Mouse (Mus musculus): ENCODE measurements around the gene Eprs. TPM values are rescaled to one million over a fixed set of nuclear protein-coding genes. Genes with fewer than 3 reads are reported as not detected.

The Eprs gene
- polyA plus RNA-seq, 2 experiments: 22.9 to 83.7 TPM

- DNase-seq (ENCODE audit: low read depth in 3 of 3, low spot score in 3 of 3) (peak; percentile 88 to 89 (median 88)), ATAC-seq (ENCODE audit: insufficient read depth) (peak; percentile 85)
- TF ChIP-seq EP300 (IDR thresholded peaks at IDR 0.05; ENCODE audit: low read depth) (peak; percentile 97), CTCF (IDR thresholded peaks at IDR 0.05; ENCODE audit: low read depth) (no peak)
- WGBS (ENCODE audit: insufficient replicate concordance): 6% methylated on average over 8 of the region's 8 CpGs
- Histone ChIP-seq H3K9ac (replicated peaks) (peak overlapping the region; percentile 66), H3K4me1 (replicated peaks; ENCODE audit: control insufficient read depth in 2 of 2, insufficient read depth in 2 of 2, low read length in 1 of 2) (peaks cover 82% of the 10 kb centered on the region in 2 experiments), H3K4me2 (ENCODE audit: low read depth) (peak overlapping the region; percentile 69), H3K27me3 (ENCODE audit: control insufficient read depth, insufficient read depth, low read length) (no peaks in the 10 kb centered on the region), H3K36me3 (replicated peaks; ENCODE audit: control insufficient read depth, insufficient read depth, low read depth) (peaks cover 15% of the 10 kb centered on the region), H3K4me3 (ENCODE audit: insufficient read depth in 1 of 2, low read depth in 2 of 2, low read length in 2 of 2) (peak overlapping the region; percentile 40 to 45), H3K27ac (peak overlapping the region; percentile 99), H3K9me3 (ENCODE audit: control insufficient read depth, low read length) (no peaks in the 10 kb centered on the region)
These were observed 109.3 kb downstream of the Eprs start for GRCm38 (mm10) chr1:185472025-185472720.

GRCm38 (mm10) chr1:185472730-185473129 lies 109.9 kb downstream of the Eprs start:
- Histone ChIP-seq H3K9ac (replicated peaks) (peak overlapping the region; percentile 51), H3K4me1 (replicated peaks; ENCODE audit: control insufficient read depth in 2 of 2, insufficient read depth in 2 of 2, low read length in 1 of 2) (peaks cover 78% of the 10 kb centered on the region in 2 experiments), H3K4me3 (ENCODE audit: insufficient read depth in 1 of 2, low read depth in 2 of 2, low read length in 2 of 2) (no peak overlapping the region; a peak in 1 of 4 replicates), H3K9me3 (ENCODE audit: control insufficient read depth, low read length) (no peaks in the 10 kb centered on the region), H3K27me3 (ENCODE audit: control insufficient read depth, insufficient read depth, low read length) (no peaks in the 10 kb centered on the region), H3K27ac (peak overlapping the region; percentile 99), H3K36me3 (replicated peaks; ENCODE audit: control insufficient read depth, insufficient read depth, low read depth) (peaks cover 10% of the 10 kb centered on the region), H3K4me2 (ENCODE audit: low read depth) (peak overlapping the region; percentile 69)
- TF ChIP-seq EP300 (IDR thresholded peaks at IDR 0.05; ENCODE audit: low read depth) (peak; percentile 14; the same call in 1 of the 2 replicates), CTCF (IDR thresholded peaks at IDR 0.05; ENCODE audit: low read depth) (no peak)
- 55% methylated on average over 4 of the region's 4 CpGs for WGBS (ENCODE audit: insufficient replicate concordance)
- no peak for DNase-seq (ENCODE audit: low read depth in 3 of 3, low spot score in 3 of 3)
- peak; percentile 48 for ATAC-seq (ENCODE audit: insufficient read depth)

GRCm38 (mm10) chr1:185473437-185473836 lies 110.6 kb downstream of the Eprs start:
- no peak for TF ChIP-seq CTCF (IDR thresholded peaks at IDR 0.05; ENCODE audit: low read depth)
- peak; percentile 72 for TF ChIP-seq EP300 (IDR thresholded peaks at IDR 0.05; ENCODE audit: low read depth)
- Histone ChIP-seq H3K9me3 (ENCODE audit: control insufficient read depth, low read length) (no peaks in the 10 kb centered on the region), H3K4me2 (ENCODE audit: low read depth) (peak overlapping the region; percentile 69), H3K36me3 (replicated peaks; ENCODE audit: control insufficient read depth, insufficient read depth, low read depth) (peaks cover 3% of the 10 kb centered on the region), H3K9ac (replicated peaks) (no peak overlapping the region), H3K27ac (peak overlapping the region; percentile 99), H3K27me3 (ENCODE audit: control insufficient read depth, insufficient read depth, low read length) (no peaks in the 10 kb centered on the region), H3K4me1 (replicated peaks; ENCODE audit: control insufficient read depth in 2 of 2, insufficient read depth in 2 of 2, low read length in 1 of 2) (peaks cover 71% of the 10 kb centered on the region in 2 experiments), H3K4me3 (ENCODE audit: insufficient read depth in 1 of 2, low read depth in 2 of 2, low read length in 2 of 2) (no peak overlapping the region)
- ATAC-seq (ENCODE audit: insufficient read depth): no peak
- WGBS (ENCODE audit: insufficient replicate concordance): 17% methylated on average over 1 of the region's 1 CpGs
- DNase-seq (ENCODE audit: low read depth in 3 of 3, low spot score in 3 of 3): no peak

MicroRNAs encoded within 50 kb of the gene (microRNA counts, 519-probe panel; counts per million panel counts)
- microRNA mmu-miR-194: 7,703 counts per million, percentile 76 among the panel's probes with 10 or more counts

Small RNA genes within 50 kb of the gene (microRNA-seq; reads per million reads assigned to microRNA genes)
- gene Mir194-1 (24.9 reads per million, percentile 32 among the genes with 10 or more reads in this experiment), gene Mir215 (4.2 reads per million, percentile 3 among the genes with 10 or more reads in this experiment)

Other genes starting within 250 kb of the Eprs start
- 7.7 and 9.6 TPM in 2 replicates for gene Rab3gap2, start 158.9 kb upstream of the Eprs start, polyA plus RNA-seq (2012; rRNA removed)
- gene Rab3gap2, start 158.9 kb upstream of the Eprs start, polyA plus RNA-seq (2014; fragmentation: Nextera tagmentation; extraction: Ambion mirVana): 10.2 and 12.0 TPM in 2 replicates
- 12.3 and 17.6 TPM in 2 replicates for gene Iars2, start 33.6 kb upstream of the Eprs start, polyA plus RNA-seq (2012; rRNA removed)
- 19.1 and 21.9 TPM in 2 replicates for gene Iars2, start 33.6 kb upstream of the Eprs start, polyA plus RNA-seq (2014; fragmentation: Nextera tagmentation; extraction: Ambion mirVana)
- 9.1 and 11.3 TPM in 2 replicates for gene Bpnt1, start 30.9 kb upstream of the Eprs start, polyA plus RNA-seq (2012; rRNA removed)
- 4.4 and 5.4 TPM in 2 replicates for gene Bpnt1, start 30.9 kb upstream of the Eprs start, polyA plus RNA-seq (2014; fragmentation: Nextera tagmentation; extraction: Ambion mirVana)
- 19.5 and 21.2 TPM in 2 replicates for gene Slc30a10, start 91.8 kb downstream of the Eprs start, polyA plus RNA-seq (2012; rRNA removed)
- gene Slc30a10, start 91.8 kb downstream of the Eprs start, polyA plus RNA-seq (2014; fragmentation: Nextera tagmentation; extraction: Ambion mirVana): 13.3 and 14.9 TPM in 2 replicates